Mouse (Mus musculus) kidney, adult 2 months (tissue): Measurements from ENCODE around the gene Pde1c.

ENCODE experiments used
- CTCF ChIP-seq: fragments of 200-500 bp; conservative IDR thresholded peaks from 2 replicates; pipeline ENCODE4 v1.5.1; 2011; ENCODE audit warnings: low read depth, mild to moderate bottlenecking, control low read depth, low read length, moderate library complexity, mixed read lengths; ENCODE audit not compliant: insufficient read depth, insufficient read length
- POLR2A ChIP-seq: fragments of 200-500 bp; IDR thresholded peaks from one replicate; pipeline ENCODE4 v1.6.1; 2011; ENCODE audit warnings: low read depth, low read length, control low read depth

- TF ChIP-seq CTCF, result no peak
- no peak for TF ChIP-seq POLR2A
Observed at GRCm38 (mm10) chr6:56039476-56040055, 529.3 kb downstream of the Pde1c start.
